ENCODE assay signal across 17 mouse cellular contexts in genomic region chr7:84293054-84293453, GRCm38 (mm10).
DNase-seq lines count a peak whose midpoint lies in the region; ATAC-seq and TF ChIP-seq lines count a peak whose summit lies in the region.
"Had no signal": no experiment of that assay in that cellular context is flagged by ENCODE, and none has a peak within 500 bp of the region (broad histone marks: within the 10 kb centered on the region; RNA-seq: fewer than 3 reads in every experiment).

No protein-coding gene starts in this region.

- no peaks in the 10 kb centered on the region for H3K9me3 ChIP-seq in heart, embryonic 15.5 days (replicated peaks)
- no peaks in the 10 kb centered on the region for H3K9me3 ChIP-seq in embryonic facial prominence, embryonic 15.5 days (replicated peaks)
- H3K9me3 ChIP-seq: limb, embryonic 12.5 days; lung, embryonic 15.5 days; midbrain, embryonic 10.5 days had no signal

- ATAC-seq in heart, embryonic 15.5 days (replicated peaks; ENCODE audit: insufficient number of reproducible peaks, insufficient read depth, low FRiP score, low read depth): no peak
- ATAC-seq in embryonic facial prominence, embryonic 15.5 days (ENCODE audit: insufficient number of reproducible peaks, low FRiP score, low TSS enrichment, low read depth): no peak
- no peak for ATAC-seq in megakaryocyte-erythroid progenitor cell, adult 5-6 weeks (replicated peaks; ENCODE audit: low FRiP score, low TSS enrichment, poor library complexity, severe bottlenecking)
- ATAC-seq: activated CD4-positive, CD25-positive, alpha-beta regulatory T cell, adult 4 months; intestine, embryonic 16.5 days had no signal

- H3K4me3 ChIP-seq in heart, embryonic 15.5 days: no peak overlapping the region
- no peak overlapping the region for H3K4me3 ChIP-seq in embryonic facial prominence, embryonic 15.5 days (replicated peaks)
- H3K4me3 ChIP-seq in thymus, adult 2 months (ENCODE audit: control insufficient read depth, insufficient read depth, low read length): no peak overlapping the region
- H3K4me3 ChIP-seq: limb, embryonic 12.5 days; lung, embryonic 15.5 days; midbrain, embryonic 10.5 days had no signal

- no peak for TF ChIP-seq CTCF in thymus, adult 2 months (IDR thresholded peaks at IDR 0.05; ENCODE audit: borderline replicate concordance, control insufficient read depth, extremely low read depth, insufficient read depth, low read length, poor library complexity)

- H3K9ac ChIP-seq in heart, embryonic 15.5 days: no peak overlapping the region
- no peak overlapping the region for H3K9ac ChIP-seq in embryonic facial prominence, embryonic 15.5 days
- H3K9ac ChIP-seq: limb, embryonic 12.5 days; lung, embryonic 15.5 days had no signal

- DNase-seq in heart, adult 9 months (ENCODE audit: low spot score in 2 of 2): no peak
- DNase-seq in brain, adult 2 months (ENCODE audit: low read depth, low spot score): peak; percentile 60
- DNase-seq in heart, postnatal 4 days: peak; percentile 47
- no peak for DNase-seq in kidney, postnatal 36 days
- DNase-seq in thymus, adult 2 months: no peak
- DNase-seq: cerebellum, adult 8-10 months; kidney, postnatal 10 days; right cerebral cortex, postnatal 25 days; thymus, postnatal 25 days had no signal

- 56% methylated on average over 7 of the region's 7 CpGs for WGBS in heart, embryonic 15.5 days
- 66% methylated on average over 7 of the region's 7 CpGs for WGBS in embryonic facial prominence, embryonic 15.5 days
- 93% methylated on average over 7 of the region's 7 CpGs for WGBS in thymus, adult 2 months

- no peaks in the 10 kb centered on the region for H3K4me1 ChIP-seq in heart, embryonic 15.5 days (replicated peaks)
- H3K4me1 ChIP-seq in embryonic facial prominence, embryonic 15.5 days: peaks cover 14% of the 10 kb centered on the region; the same call in 1 of the 2 replicates
- H3K4me1 ChIP-seq in thymus, adult 2 months (replicated peaks; ENCODE audit: control insufficient read depth, insufficient read depth, low read length): no peaks in the 10 kb centered on the region
- H3K4me1 ChIP-seq: limb, embryonic 12.5 days; lung, embryonic 15.5 days; midbrain, embryonic 10.5 days had no signal

- TF ChIP-seq POLR2A in thymus, adult 2 months (IDR thresholded peaks at IDR 0.05; ENCODE audit: control insufficient read depth, extremely low read depth, insufficient read depth, low read length, poor library complexity): no peak

- H3K36me3 ChIP-seq in heart, embryonic 15.5 days: no peaks in the 10 kb centered on the region
- no peaks in the 10 kb centered on the region for H3K36me3 ChIP-seq in embryonic facial prominence, embryonic 15.5 days
- no peaks in the 10 kb centered on the region for H3K36me3 ChIP-seq in thymus, adult 2 months (ENCODE audit: control insufficient read depth, insufficient read depth, low read length)

- no peaks in the 10 kb centered on the region for H3K27me3 ChIP-seq in heart, embryonic 15.5 days
- H3K27me3 ChIP-seq in embryonic facial prominence, embryonic 15.5 days: no peaks in the 10 kb centered on the region
- no peaks in the 10 kb centered on the region for H3K27me3 ChIP-seq in thymus, adult 2 months (ENCODE audit: control insufficient read depth, insufficient read depth, low read length)
- H3K27me3 ChIP-seq: limb, embryonic 12.5 days; lung, embryonic 15.5 days had no signal

- peak overlapping the region; percentile 6; the same call in 1 of the 2 replicates for H3K27ac ChIP-seq in heart, embryonic 15.5 days
- peak overlapping the region; percentile 66 for H3K27ac ChIP-seq in embryonic facial prominence, embryonic 15.5 days (replicated peaks)
- H3K27ac ChIP-seq in thymus, adult 2 months (ENCODE audit: control insufficient read depth, insufficient read depth, low read length): no peak overlapping the region
- H3K27ac ChIP-seq: limb, embryonic 12.5 days; lung, embryonic 15.5 days; midbrain, embryonic 10.5 days had no signal

- no peak overlapping the region for H3K4me2 ChIP-seq in heart, embryonic 15.5 days
- no peak overlapping the region for H3K4me2 ChIP-seq in embryonic facial prominence, embryonic 15.5 days (replicated peaks)
- H3K4me2 ChIP-seq: limb, embryonic 12.5 days; lung, embryonic 15.5 days had no signal

Comparison
In these comparisons a context has a peak if more than half of its experiments do, and no peak if none do; other contexts are left out.
1. DNase-seq: peak in brain, adult 2 months (single experiment) and heart, postnatal 4 days (single experiment); none in heart, adult 9 months (0 of 2), kidney, postnatal 36 days (0 of 2) and thymus, adult 2 months (single experiment).